Mouse (Mus musculus): ENCODE results near the gene Mslnl.

Mslnl gene

GRCm38 (mm10) chr17:25743831-25744230, 8.0 kb downstream of the Mslnl start:
- no peak for DNase-seq (ENCODE audit: low read depth, low spot score)

DNA sequence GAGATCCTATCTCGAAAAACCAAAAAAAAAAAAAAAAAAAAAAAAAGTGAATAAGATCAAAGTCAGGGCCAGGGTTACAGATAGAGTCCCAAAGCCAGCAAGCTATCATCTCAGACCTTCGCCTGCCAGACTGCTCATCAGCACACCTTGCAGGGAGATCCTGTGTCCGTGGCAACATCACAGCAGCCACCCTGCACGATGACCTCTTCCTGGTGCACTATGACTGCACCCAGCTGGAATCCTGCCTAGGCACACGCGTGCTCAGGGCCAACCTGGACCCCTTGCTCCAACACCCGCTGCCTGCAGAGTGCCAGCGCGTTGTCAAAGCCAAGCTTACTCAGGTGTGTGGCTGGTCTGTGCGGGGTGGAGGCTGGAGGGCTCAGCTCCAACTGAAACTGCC, 8.5 kb downstream of the Mslnl start:
- no peak for DNase-seq (ENCODE audit: low read depth, low spot score)

- no peak for DNase-seq (ENCODE audit: low read depth, low spot score)
Measured at GRCm38 (mm10) chr17:25748238-25748637, 12.4 kb downstream of the Mslnl start.

- no peak for DNase-seq (ENCODE audit: low read depth, low spot score)
Measured at GRCm38 (mm10) chr17:25749314-25749713, 13.5 kb downstream of the Mslnl start.

DNA sequence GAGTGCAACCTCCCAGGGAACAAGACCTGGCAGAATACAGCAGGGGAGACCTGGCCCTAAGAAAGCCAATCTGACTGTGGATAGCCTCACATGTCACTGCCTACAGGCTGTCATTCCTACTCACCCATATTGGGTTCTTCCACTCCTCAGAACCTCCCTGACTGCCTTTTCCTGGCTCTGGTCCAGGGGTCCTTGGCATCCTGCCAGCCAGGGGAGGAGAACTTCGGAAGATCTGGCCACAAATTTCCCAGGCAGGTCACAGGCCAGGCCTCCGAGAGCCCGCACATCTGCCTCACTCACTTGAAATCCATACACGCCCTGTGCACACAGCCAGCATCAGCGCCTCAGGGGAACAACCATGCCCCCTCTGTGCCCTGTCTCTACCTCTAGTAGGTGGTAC, 15.6 kb downstream of the Mslnl start:
- DNase-seq (ENCODE audit: low read depth, low spot score), result no peak

GRCm38 (mm10) chr17:25754241-25754640, 18.4 kb downstream of the Mslnl start, which contains the start of gene Msln:
Msln (minus strand) TSS chr17:25754378.
- DNase-seq (ENCODE audit: low read depth, low spot score), result no peak

GRCm38 (mm10) chr17:25755086-25755485, 19.2 kb downstream of the Mslnl start:
- DNase-seq (ENCODE audit: low read depth, low spot score), result no peak

- no peak for DNase-seq (ENCODE audit: low read depth, low spot score)
Measured at GRCm38 (mm10) chr17:25755627-25756377, 20.0 kb downstream of the Mslnl start.

- DNase-seq (ENCODE audit: low read depth, low spot score), result no peak
Measured at GRCm38 (mm10) chr17:25756378-25757242, 20.8 kb downstream of the Mslnl start.

DNA sequence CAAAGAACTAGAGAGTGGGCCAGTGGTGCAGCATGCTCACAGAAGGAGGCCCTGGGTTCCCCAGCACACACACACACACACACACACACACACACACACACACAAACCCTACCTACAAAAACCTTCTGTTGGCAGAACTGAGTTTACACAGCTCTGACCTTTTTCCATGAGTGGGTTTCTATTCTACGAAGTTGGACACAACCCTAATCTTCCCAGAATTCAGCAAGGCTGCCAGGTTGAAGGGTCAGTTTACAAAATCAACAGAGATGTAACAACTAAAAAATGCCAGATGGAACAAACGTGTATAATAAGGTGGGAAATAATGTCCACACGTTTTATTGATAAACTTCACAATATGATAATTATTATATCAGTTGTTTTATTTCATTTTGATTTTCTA, 21.8 kb downstream of the Mslnl start:
- DNase-seq (ENCODE audit: low read depth, low spot score), result no peak

DNA sequence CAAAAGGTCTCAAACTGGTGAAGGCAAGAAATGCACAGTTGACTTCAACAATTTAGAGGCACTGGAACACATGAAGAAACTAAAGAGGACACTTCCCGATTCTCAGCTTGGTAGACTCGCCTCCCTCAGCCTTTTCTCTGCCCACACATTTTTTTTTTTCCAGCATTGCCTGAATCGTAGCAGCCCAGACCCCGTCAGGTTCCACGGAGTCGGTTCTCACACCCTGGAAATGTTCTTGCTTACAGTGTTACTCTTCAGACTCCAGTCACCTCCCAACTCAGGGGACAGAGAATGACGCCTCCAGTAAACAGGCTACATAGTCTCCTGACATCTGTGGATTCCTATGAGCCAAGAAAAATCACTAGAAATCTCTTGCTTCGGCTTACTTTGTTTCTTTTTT, 24.3 kb downstream of the Mslnl start:
- peak; percentile 57 for DNase-seq (ENCODE audit: low read depth, low spot score)

DNA sequence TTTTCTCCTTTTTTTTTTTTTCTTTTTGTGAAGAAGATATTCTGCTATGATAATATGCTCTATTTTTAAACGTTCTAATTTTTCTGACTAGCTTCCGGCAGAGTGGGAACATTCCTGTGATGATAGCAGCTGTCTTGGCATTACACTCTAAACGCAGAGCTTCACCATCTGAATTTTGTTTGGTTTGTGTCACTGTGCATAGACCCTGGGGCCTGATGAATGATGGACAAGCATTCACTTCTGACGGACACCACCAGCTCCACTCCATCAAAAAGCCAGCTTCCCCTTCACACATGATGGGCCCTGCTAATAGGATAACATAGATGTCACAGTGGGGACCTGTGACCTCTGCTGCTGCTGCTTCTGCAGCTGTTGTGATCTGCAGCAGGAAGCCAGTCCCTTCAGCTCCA, 25.7 kb downstream of the Mslnl start:
- DNase-seq (ENCODE audit: low read depth, low spot score), result peak; percentile 84

DNA sequence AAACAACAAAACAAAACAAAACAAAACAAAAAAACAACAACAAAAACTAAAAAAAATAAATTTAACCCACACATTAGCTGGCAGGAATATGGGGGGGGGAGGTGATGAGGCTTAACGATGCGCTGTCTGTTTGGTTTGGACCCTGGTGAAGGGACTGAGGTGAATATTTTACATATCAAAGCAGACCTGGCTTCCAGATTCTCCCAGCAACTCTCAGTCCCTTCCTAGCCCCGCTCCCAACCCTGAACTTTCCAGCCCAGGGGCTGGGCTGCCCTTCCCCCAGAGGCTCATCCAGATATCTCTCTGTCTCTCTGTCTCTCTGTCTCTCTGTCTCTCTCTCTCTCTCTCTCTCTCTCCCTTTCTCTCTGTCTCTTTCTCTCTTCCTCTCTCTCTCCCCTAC, 26.7 kb downstream of the Mslnl start:
- no peak for DNase-seq (ENCODE audit: low read depth, low spot score)

DNA sequence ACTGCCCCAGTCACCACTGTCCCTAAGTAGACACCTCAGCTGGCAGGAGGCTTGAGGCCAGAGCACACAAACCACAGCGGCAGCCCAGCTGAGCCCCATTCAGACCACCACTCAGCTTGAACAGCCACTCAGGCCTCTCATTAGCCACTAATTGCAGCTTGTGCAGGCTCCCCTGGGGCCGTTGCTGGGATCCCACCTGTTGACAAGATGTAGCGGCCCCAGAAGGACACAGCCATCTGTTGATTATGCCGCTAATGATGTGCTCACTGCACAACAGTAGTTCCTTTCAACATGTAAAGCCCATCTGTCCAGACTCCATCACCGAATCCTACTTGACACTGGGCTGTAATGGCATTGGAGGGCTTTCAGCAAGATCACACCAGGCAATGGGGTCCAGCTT, 30.0 kb downstream of the Mslnl start:
- no peak for DNase-seq (ENCODE audit: low read depth, low spot score)

GRCm38 (mm10) chr17:25769331-25769730, 33.5 kb downstream of the Mslnl start:
- no peak for DNase-seq (ENCODE audit: low read depth, low spot score)

DNA sequence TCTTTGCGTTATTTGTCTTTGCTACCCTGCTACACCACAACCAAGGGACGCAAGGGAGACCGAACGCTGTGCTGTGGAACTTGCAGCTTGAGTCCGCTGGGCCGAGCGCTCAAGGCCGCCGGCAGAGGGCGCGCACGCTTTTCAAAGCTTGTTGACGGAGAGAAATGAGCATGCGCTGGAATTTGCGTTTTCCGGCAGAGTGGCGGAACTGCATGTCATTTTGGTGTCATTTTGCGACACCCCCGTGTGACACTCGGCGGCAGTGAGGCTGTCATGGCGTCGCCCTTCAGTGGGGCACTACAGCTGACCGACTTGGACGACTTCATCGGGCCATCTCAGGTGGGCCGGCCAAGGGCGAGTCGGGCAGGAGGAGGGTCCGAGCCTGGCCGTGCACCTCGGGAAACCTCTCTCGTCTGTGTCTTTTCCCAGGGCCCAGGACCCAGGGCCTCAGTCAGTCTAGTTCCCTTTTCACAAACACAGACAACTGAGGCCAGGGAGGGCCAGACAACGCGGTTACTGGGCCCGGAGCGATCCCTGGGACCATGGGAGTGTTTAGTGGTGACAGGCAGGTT, 37.8 kb downstream of the Mslnl start, which contains the start of gene Narfl:
TSS of gene Narfl (plus strand) at position 228 of the 572 bp plus-strand sequence.
- peak; percentile 97 for DNase-seq (ENCODE audit: low read depth, low spot score)

- DNase-seq (ENCODE audit: low read depth, low spot score), result no peak
Measured at GRCm38 (mm10) chr17:25775318-25776062, 39.6 kb downstream of the Mslnl start.

- DNase-seq (ENCODE audit: low read depth, low spot score), result no peak
Measured at GRCm38 (mm10) chr17:25777948-25778347, 42.1 kb downstream of the Mslnl start.

DNA sequence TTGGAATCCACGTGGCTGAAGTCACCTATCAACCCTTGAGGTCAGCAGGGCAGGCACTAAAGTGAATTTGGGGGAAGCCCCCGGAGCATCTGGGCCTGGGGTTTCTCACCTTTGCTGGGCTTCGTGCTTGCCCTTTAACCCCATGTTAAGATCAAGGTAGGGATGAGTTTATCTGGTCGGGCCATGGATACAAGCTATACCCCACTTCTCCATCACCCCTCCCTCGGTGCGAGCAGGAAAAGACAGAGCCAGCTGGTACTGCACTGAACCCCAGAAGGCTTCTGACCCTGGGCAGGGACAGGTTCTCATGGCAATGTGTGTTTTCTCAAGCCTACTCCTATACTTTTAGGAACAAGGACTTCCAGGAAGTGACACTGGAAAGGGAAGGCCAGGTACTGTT, 45.5 kb downstream of the Mslnl start:
- no peak for DNase-seq (ENCODE audit: low read depth, low spot score)

GRCm38 (mm10) chr17:25783086-25783485, 47.2 kb downstream of the Mslnl start:
- DNase-seq (ENCODE audit: low read depth, low spot score), result no peak

- DNase-seq (ENCODE audit: low read depth, low spot score), result no peak
Measured at GRCm38 (mm10) chr17:25783861-25784574, 48.2 kb downstream of the Mslnl start.
